Mouse (Mus musculus) spleen, postnatal 14 days (tissue): Measurements from ENCODE around the gene Ppp1r15b.

Source experiments
- DNase-seq, 2 experiments: peaks; one replicate each; pipeline ENCODE4 v3.0.0; 2021 to 2022; ENCODE audit warnings: low spot score in 2 of 2

The Ppp1r15b gene

DNA sequence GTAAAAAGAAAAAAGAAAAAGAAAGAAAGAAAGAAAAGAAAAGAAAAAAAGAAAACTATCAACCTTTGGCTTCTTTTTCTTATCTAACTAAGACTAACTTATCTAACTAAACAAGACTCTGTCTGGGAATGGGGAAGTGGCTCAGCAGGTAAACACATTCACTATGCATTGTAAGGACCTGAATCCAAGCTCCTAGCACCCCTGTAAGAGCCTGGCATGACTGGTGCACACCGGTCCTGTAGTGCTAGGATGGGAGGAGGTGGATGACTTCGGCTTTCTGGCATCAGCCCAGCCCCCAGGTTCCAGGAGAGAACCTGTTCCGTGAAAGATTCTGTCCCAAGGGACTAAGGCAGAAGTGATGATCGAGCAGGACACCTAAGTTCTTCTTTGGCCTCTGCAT is 30.6 kb downstream of the Ppp1r15b start:
- no peak for DNase-seq

DNA sequence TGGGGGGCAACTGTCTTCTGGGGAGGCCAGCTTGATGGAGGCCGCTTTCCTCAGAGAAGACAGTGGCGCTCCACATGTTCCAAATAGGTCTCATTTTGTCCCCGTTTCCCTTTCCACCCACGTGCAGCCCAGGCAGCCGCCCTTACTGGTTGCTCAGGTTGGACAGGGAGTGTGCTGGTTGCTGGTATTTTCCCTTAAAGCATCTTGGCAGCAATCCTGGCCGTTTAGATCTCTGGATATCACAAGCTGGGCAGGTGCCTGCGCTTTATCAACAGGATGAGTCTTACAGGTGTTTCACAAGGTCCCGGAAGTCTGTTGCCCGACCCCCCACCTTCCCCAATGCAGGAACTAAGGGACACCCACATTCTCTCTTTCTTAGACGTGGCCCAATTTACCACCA is 31.1 kb downstream of the Ppp1r15b start:
- no peak for DNase-seq

DNA sequence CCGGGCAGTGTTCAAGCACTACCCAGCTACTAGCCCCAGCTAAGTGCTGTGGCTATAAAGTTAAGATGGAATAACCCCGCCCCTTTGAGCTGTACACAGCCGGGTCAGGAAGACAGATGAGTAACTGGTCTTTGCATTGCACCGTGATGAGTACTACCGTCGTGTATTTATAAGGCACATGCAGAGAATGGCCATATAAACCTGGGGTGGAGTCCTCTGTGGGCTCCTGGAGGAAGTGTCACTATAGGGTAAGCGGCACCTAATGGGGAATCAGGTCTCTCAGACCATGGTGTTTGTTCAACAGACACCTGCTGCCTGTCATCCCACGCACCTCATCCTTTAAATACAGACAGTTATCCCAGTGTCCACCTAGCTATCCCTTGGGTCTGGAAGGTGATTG is 32.0 kb downstream of the Ppp1r15b start:
- no peak for DNase-seq

DNA sequence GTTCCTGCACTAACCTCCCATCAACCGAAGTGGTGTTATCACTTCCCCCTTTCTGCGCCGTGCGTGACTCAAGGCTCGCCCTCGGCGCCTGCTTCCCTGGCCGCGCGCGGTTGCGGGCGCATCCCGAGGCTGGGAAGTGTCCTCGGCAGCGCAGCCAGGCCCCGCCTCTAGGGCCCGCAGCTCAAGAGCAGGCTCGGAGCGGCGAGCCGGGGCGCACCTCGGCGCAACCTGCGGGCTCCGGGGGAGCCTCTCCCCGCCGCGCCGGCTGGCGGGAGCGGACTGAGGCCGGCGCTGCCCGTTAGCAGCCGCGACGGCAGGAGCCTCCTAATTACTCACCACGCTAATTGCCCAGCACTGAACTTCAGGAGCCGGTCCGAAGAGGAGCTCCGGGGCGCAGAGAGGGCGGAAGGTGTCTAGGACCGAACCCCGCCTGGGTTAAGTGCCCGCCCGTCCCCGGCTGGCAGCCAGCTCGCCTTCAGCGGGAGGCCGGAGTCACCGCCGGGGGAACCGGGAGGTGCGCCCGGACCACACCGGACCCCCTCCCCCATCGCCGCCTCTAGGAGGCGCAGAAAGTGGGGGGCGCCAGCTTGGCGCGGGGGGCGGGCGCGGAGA is 33.0 kb downstream of the Ppp1r15b start, which contains the start of gene Plekha6:
Plekha6 (plus strand) TSS at position 391 of the 612 bp plus-strand sequence.
- DNase-seq, result peak in 1 of 2 experiments; percentile 21

DNA sequence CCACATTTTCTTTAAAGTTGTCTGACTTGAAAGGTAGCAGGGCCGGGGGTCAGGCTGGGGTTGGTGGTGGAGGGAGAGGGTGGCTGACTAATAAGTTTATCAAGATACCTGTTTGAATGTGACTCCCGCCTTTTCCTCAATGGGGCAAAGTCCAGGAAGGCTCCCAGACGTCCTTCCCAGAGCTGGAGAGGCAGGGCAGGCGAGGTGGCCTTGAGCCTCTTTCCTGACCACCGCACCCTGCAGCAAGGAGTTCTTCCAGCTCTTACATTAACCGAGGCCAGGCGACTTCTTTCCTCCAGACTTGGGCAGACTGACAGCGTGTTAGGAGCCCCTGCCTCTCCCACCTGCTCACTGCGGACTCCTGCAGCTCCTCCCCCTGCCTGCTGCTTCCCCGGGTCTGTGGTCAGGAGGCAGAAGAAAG is 33.7 kb downstream of the Ppp1r15b start:
- no peak for DNase-seq

DNA sequence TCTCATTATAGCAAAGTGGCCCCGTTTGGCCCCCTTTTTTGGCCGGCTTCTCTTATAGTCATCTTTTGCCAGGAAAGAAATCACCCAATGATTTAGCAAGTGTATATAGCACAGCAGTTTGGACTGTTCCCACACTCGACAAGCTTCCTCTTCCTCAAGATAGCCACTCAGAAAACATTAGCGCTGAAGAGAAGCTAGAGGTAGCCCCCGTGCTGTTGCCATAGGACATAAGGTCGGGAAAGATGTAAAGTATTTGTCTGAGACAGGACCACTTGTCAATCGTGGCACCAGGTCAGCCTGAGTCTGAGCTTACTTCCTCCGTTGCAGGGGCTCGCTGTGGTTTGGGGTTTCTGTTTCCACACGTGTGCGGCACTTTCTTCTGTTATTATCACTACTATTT is 34.2 kb downstream of the Ppp1r15b start:
- no peak for DNase-seq

DNA sequence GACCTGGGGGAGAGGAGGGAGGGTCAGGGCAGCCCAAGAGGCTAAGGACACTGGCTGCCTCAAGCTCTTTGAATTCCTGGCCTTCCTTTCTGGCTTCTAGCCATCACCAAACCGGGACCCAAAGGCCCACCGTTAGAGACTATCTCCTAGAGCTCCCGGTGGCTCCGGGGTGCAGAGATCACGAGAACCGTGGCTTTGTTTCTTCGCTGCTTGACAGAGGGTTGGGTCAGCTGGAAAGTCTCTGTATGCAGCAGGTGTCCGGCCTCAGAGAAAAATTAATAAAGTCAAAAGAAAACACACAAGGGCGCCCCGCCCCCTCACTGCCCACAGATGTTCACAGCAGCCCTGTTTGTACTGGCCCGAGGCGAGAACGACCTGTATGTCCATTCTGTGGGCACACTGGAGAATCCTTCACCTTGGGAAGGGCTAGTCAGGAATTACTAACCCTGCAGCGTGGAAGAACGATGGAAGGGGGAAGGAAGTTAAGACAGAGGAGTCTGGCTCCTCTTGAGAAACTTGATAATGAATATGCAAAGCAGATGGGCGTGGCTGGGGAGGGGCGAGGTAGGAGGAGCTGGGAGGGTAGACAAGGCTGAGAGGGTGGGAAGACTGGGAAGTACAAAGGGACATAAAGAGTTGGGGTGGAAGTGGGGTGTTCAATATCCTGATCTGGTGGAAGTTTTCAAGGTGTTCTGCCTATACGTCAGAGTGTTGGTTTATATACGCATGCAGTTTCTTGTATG is 37.5 kb downstream of the Ppp1r15b start:
- DNase-seq, result no peak

DNA sequence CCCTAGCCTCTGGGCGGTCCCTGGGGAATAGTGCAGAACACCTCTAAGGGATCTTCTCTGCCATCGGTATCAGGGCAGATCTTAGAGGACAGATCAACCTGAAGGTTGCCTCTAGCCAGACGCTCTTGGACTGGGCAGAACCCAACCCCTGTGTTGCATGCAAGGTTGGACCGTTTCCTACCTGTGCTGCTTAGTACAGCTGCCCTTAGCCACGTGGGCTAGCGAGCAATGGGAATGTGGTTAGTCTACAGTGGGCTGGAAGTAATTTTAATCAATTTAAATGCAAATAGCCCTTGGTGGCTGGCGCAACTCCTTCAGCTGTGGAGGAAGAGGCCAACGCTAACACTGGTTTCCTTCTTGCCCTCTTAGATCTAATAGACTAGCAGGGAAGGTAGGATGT is 39.3 kb downstream of the Ppp1r15b start:
- DNase-seq, result no peak

DNA sequence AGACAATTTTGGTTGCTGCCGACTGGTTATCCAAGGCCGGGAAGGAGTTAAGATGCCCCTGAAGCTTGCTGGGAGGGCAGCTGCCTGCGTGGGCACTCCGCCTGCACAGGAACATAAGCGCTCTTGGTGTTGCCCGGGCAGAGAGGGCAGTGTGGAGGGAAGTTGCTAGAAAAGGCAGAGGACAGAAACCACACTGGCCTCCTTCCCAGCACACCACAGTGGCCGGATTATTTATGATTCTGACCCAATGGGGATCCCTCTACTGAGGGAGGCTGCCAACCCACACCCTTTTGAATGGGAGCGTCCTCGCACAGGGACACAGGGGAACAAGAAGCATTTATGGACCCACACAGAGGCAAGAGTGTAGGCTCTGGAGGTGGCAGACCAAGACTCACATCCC is 40.4 kb downstream of the Ppp1r15b start:
- no peak for DNase-seq

DNA sequence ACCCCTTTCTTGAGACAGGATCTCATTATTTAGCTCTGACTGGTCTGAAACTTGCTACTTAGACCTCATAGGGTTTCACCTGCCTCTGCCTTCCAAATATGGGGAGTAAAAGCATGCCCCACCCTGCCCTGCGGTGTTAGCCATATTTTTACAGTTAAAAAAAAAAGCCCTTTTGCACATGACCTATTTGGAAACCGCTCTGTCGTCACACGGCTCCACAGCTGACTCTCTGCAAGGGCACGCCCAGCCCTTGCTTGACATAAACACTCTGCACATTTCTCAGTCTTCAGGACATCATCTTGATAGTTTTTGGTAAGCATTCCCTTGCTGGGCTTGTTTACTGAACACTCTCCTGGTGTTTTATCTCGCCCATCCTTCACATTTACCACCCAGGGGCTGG is 44.2 kb downstream of the Ppp1r15b start:
- DNase-seq, result no peak

DNA sequence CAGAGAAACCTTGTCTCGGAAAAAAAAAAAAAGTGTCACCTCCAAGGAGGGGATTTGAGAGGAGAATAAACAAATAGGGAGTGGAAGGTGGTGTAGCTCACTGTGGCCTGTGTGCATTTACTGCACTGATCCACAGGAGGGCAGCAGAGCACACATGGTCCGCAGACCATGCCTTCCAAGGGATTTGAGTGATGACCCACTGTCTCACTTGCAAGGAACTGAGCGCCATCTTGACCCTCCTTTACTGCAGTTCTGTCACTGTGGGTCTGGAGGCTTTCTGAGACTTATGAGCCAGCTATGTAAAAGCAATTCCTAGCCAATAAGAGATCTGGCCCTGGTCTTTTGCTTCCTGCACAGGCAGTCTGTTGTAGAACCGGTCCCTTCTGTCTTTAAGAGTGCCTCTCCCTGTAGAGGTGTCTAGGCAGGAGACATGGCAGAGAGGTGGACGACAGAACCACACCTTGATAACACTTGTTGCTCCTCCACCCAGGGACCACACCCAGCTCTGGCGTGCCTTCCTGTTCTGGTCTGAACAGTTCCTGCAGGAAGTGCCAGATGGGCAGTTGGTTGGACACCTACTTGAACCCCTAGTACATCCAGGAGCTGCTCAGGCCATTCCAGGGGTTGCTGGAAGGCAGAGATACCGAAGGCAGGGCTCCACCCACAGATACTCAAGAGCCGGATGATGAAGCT is 46.7 kb downstream of the Ppp1r15b start:
- DNase-seq, result peak in 1 of 2 experiments; percentile 32

DNA sequence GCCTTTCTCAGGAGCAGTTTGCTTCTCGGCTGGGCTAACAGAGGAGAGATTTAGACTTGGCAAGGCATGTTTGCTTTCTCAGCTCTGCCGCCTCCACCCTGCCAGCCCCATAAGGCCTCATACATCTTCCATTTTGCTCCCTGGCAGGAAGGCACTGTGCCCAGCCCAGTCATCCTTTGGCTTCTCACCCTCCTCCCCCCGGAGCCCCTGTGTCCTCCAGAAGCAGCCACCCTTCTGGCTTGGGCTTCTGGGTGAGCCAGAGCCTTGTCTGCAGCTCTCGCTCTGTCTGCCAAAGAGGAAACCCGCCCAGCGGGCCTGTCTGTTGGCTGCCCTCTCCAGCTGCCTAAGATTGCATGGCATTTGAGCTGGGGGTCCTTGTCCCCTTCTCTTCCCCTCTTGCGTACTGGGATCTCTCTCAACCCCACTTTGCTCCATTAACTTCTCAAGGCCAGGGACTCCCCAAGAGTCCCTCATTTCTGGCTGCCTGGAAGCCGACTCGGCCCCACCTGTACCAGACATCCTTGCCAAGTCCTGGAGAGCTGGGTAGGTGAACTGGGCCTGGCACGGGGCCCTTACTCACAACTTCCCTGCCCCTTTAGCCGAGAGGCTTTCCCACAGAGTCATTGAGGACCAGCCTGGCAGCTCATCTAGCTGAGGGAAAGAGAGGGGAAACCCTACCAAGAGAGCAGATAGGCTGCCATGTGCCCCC is 47.9 kb downstream of the Ppp1r15b start:
- DNase-seq, result no peak

DNA sequence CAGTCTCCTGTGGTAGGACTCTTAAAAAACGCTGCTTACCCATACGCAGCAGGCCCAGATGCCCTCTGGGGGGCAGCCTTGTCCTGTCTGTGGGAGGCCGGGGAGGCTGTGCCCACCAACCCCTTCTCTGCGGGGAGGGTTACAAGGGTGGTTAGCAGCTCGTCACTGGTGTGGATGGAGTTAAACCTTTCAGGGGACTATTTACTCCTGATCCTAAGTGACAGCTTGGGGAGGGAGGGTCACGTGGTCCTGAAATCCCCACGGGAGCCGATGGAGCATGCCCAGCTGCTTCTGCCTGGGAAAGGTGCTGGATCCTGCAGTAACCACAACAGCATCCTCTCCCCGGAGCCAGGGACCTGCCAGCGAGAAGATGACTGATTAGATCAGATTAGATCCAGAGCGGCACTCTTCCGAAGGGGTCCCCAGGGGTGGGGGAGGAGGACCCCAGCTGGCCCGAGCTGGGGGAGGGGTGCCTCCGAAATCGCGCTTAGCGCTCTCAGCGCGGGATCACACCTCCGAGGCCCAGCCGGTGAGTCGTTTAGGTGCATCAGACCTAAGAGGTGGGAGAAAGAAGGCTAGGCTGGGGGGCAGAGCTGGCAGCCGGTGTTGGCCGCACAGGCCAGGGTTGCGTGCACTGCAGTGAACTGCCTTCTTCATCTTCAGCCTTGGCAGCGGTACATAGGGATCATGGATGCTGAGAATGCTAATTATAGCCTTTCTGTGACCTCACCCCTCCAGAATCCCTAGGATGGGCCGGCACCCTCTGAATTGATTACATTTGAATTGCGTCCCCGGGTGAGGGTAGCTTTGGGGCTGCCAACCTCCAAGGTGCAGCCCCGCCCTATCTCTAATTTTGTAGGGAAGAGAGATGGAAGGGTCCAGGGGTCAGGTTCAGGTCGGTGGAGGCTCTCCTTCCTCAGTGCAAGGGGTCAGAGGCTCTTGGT is 50.4 kb downstream of the Ppp1r15b start:
- DNase-seq, result peak in 1 of 2 experiments; percentile 60

DNA sequence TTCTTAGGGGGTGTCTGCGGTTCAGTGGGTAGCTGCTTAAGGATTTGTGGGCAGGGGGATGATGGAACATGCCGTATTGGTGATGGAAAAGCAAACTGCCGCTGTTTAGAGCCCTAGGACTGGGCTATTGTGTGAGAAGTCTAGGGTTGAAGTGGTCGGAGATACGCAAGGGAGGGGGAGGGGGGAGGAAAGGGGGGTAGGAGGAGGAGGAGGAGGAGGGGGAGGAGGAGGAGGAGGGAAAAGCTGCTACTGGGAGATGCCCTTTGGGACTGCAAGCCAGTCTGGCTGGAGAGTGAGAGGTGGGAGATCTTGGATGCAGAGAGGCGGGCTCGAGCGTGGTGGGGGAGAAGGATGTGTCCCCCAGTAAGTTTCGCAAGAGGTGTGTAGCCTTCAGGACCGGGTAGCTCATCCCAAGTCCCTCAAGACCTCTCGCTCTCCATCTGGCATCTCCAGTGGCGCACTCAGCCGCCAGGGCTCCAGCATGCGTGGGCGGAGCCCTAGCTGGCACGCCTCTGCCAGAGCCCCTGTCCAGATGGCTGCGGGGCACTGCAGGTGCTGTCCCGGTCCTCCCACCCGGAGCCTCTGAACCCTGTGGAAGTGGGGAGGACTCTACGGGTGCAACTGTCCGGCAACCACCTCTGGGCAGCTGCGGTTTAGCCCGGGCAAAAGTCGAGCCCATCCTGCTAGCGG is 51.2 kb downstream of the Ppp1r15b start:
- DNase-seq, result no peak

DNA sequence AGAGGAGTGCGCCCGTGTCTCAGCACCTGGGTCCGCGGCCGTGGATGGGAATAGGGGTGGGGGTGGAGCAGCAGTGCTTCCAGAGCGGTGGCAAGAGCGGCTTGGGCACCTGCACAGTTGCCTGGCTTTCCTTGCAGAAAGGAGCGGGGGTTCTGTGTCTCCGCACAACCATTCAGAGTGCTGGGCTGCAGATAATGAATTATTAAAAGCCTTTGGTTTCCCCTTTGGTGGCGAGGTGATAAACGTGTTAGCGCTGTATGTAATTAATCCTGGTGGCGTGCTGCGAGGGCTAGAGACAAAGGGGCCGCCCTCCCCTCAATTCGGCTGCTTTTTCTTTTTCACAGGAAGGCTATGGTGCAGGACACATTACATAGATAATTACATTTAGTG is 51.8 kb downstream of the Ppp1r15b start:
- no peak for DNase-seq

DNA sequence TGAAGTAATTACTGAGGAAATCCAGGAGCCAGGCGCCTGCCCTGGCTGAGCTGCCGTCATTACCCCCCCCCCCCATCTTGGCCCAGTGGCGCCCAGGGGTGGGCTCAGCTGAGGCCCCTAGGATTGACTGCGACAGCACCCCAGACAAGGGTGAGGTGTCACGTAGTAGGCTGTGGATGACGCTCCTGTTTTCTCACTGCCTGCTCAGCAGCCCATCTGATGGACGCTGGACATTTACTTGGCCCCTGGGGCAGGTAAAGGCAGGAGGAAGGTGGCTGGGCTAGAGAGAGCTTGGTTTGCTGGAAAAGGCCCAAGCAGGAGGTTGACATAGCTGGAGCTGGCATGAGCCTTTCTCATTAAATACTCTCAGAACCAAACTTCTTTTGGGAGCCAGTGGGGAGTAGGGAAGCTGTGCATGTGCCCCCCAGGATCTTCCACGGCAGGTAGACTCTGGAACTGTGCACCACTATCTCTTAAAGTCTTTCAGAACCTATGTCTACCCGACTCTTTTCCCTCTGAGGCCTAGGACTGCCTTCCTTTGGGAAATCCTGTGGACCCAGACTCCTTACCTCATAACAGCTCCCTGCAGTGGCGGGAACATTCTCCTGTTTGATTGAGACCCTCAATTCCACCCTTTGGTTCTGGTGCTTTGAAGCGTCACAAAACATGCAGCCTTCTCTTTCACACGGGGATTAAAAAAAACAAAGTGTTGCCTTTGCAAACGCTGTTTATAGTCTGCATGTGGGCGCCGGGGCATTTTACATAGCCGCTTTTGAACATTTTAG is 52.4 kb downstream of the Ppp1r15b start:
- no peak for DNase-seq

DNA sequence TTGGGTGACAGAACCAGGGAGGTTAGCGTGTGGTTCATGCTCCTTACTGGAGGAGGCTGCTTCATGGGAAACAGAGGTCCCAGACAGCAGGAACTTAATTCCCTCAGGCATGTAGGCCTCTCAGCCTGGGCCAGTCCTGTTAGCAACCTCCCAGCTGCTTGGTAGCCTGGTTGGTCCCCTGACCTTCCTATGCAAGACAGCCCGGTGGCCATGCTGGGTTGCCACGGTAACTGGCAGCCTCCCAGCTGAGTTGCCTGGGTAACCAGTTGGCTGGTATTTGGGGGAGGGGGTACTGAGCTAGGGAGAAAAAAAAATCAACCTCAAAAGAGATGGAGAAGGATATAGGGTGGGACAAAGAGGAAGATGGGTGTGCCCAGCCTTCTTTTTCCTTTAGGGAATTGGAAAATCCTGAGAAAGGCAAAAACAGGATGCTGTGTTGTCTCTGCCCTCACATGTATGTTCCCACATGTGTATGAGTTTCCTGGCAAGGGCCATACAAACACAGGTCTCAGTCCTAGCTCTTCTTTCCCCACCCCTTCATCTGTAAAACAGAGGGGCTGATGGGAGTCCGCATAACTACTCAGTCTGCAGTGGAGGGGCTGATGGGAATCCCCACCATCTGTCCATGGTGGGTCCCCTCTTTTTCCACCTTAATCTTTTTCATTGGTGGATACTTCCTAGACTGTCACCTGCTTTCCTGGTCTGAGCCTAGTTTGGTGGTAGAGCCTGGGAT is 57.2 kb downstream of the Ppp1r15b start:
- no peak for DNase-seq

DNA sequence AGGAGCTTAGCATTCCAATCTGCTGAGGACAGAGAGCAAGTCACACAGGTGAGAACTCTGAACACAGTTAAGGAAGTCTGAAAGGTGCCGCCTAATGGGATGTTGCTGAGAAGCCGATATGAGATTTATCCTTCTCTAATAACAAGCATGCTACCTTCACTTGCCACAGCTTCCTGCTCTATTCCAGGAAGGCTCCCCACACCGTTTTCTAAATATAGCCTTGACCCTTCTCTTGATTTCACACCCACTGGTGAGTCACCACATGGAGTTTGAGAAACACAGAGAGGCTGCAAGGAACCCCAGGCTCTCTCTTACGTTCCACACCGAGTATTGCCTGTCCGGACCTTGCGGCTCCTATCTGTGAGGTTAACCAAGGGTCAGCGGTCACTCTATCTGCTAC is 57.8 kb downstream of the Ppp1r15b start:
- no peak for DNase-seq
